Mouse (Mus musculus) lung, adult 18-20 months (tissue): ENCODE measurements around the gene Vmn1r16.
"Not testable (repeated sequence)": the region's sequence is repeated elsewhere in the genome, so short reads cannot be mapped to it uniquely, and the experiment has no call there.

Experiments used
- DNase-seq, 2 experiments: peaks; one replicate each; pipeline ENCODE4 v3.0.0; 2022; ENCODE audit warnings: mixed read lengths in 2 of 2

Gene Vmn1r16

DNA sequence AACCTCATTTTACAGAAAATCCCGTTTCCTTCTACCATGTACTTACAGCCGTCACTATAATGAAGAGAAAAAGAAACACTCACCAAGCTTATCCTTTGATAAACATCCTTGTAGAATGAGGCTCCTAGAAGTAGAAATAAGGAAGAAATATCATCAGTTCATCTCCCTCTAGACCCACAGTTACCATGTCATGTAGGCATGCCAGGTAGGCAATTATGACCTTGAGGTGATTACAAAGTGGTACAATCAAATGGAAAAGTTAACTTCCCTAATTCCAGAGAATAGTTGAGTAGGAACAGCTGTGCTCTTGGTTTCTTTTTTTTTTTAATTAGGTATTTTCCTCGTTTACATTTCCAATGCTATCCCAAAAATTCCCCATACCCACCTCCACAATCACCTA is at the start of gene Vmn1r16:
Gene Vmn1r16, minus strand, starts transcription at position 101 of the 400 bp plus-strand sequence.
- no peak for DNase-seq

- no peak for DNase-seq
These were observed 38.2 kb upstream of the Vmn1r16 start for GRCm38 (mm10) chr6:57367496-57367895.

- DNase-seq = not testable (repeated sequence)
These were observed 36.6 kb upstream of the Vmn1r16 start for GRCm38 (mm10) chr6:57365866-57366265.

GRCm38 (mm10) chr6:57363627-57364026 is 34.3 kb upstream of the Vmn1r16 start, which contains the start of gene Vmn1r17:
TSS of gene Vmn1r17 (minus strand) at chr6:57363727.
- no peak for DNase-seq

GRCm38 (mm10) chr6:57356864-57357263 is 27.6 kb upstream of the Vmn1r16 start:
- DNase-seq = no peak

GRCm38 (mm10) chr6:57326176-57326575 is 3.1 kb downstream of the Vmn1r16 start:
- no peak for DNase-seq

DNA sequence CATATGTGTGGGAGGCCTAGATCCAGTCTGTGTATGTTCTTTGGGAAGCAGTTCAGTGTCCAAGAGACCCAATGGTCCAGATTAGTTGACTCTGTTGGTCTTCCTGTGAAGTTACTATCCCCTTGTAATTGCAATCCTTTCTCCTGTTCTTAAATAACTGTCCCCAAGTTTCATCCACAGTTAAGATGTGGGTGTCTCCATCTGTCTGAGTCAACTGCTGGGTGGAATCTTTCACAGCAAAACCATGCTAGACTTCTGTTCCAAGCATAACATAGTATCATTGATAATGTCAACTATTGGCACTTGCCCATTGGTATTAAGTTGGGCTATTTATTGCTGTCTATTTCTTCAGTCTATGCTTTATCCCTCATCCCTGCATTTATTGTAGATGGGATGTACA is 50.3 kb downstream of the Vmn1r16 start:
- no peak for DNase-seq

- DNase-seq = no peak
These were observed 56.8 kb downstream of the Vmn1r16 start for GRCm38 (mm10) chr6:57272517-57272916.

- DNase-seq = no peak
These were observed 57.4 kb downstream of the Vmn1r16 start for GRCm38 (mm10) chr6:57271881-57272280.
